Mouse (Mus musculus) liver, postnatal 0 days (tissue): ENCODE data around the gene Lekr1.

ENCODE experiments used
- CTCF ChIP-seq: sonication (generic); IDR thresholded peaks from 2 replicates; pipeline ENCODE4 v1.5.1; 2016; ENCODE audit warnings: antibody characterized with exemption, low read depth
- EP300 ChIP-seq: IDR thresholded peaks from 2 replicates; pipeline ENCODE4 v1.6.1; 2016; ENCODE audit warnings: antibody characterized with exemption, low read depth, mild to moderate bottlenecking

DNA sequence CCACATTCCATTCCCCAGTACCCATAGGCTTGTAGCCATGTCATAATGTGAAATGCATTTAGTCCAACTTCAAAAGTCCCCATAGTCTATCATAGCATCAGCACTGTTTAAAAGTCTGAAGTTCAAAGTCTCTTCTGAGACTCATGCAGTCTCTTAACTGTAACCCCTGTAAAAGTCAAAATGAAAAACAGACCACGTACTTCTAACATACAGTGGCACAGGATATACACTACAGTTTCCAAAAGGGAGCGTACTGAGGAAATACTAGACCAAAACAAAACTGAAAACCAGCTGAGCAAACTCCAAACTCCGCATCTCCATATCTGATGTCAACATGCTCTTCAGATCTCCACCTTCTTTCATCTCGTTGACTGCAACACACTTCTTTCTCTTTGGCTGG lies 127.5 kb downstream of the Lekr1 start:
- TF ChIP-seq CTCF (no peak), EP300 (no peak)
